Mouse (Mus musculus) forebrain, embryonic 11.5 days (tissue): ENCODE data around the gene Ric8b. TPM values are rescaled to one million over a fixed set of nuclear protein-coding genes. Genes with fewer than 3 reads are reported as not detected.

Experiments
- ATAC-seq: fragments of 200-750 bp; cut with Nextera tagmentation; replicated peaks from 2 replicates; pipeline ENCODE4 v1.8.0; 2017; ENCODE audit warnings: moderate TSS enrichment; ENCODE audit not compliant: low FRiP score
- DNase-seq: peaks from one replicate; pipeline ENCODE4 v3.0.0-alpha.2; 2017; ENCODE audit warnings: low spot score
- H3K27ac ChIP-seq: fragments of 300-500 bp; sonication (generic); 2 replicates; pipeline ENCODE4 v1.5.1; 2014; ENCODE audit warnings: low read depth, low read length
- H3K27me3 ChIP-seq: fragments of 300-500 bp; sonication (generic); 2 replicates; pipeline ENCODE4 v1.6.1; 2014; ENCODE audit warnings: mild to moderate bottlenecking, low read length, mixed read lengths; ENCODE audit not compliant: control insufficient read depth, insufficient read depth
- H3K36me3 ChIP-seq: fragments of 300-500 bp; sonication (generic); 2 replicates; pipeline ENCODE4 v1.6.1; 2014; ENCODE audit warnings: mild to moderate bottlenecking, low read length, moderate library complexity, mixed read lengths; ENCODE audit not compliant: control insufficient read depth, insufficient read depth
- H3K4me1 ChIP-seq: fragments of 300-500 bp; sonication (generic); replicated peaks from 2 replicates; pipeline ENCODE4 v1.6.1; 2014; ENCODE audit warnings: low read length, mixed read lengths; ENCODE audit not compliant: control insufficient read depth, insufficient read depth
- H3K4me2 ChIP-seq: fragments of 300-500 bp; sonication (generic); 2 replicates; pipeline ENCODE4 v1.6.1; 2014; ENCODE audit warnings: low read depth, mild to moderate bottlenecking, low read length, moderate library complexity, mixed read lengths; ENCODE audit not compliant: severe bottlenecking
- H3K4me3 ChIP-seq: fragments of 300-500 bp; sonication (generic); 2 replicates; pipeline ENCODE4 v1.5.1; 2014; ENCODE audit warnings: low read depth, low read length
- H3K9ac ChIP-seq: fragments of 300-500 bp; sonication (generic); 2 replicates; pipeline ENCODE4 v1.6.1; 2014; ENCODE audit warnings: low read length
- H3K9me3 ChIP-seq: fragments of 300-500 bp; sonication (generic); 2 replicates; pipeline ENCODE4 v1.6.1; 2016; ENCODE audit warnings: low read length, mixed read lengths; ENCODE audit not compliant: control insufficient read depth
- WGBS: fragments of 180-500 bp; shearing (Covaris S2); extraction: QIAGEN DNeasy Blood & Tissue Kit; methylation state at CpG from one replicate; pipeline ENCODE4 v1.1.7; 2014; 5-methylcytosine and 5-hydroxymethylcytosine counted together
- polyA plus RNA-seq: library from polyadenylated mRNA; unstranded; fragments of >200 nt; fragmentation: Nextera tagmentation; extraction: Ambion mirVana; gene quantifications from 2 replicates; pipeline ENCODE4 v1.2.1, GENCODE M21; 2014

Ric8b gene
- polyA plus RNA-seq, 1 experiment from 2014 or later, result 22.4 TPM

- 8% methylated on average over 1 of the region's 1 CpGs for WGBS
- Histone ChIP-seq H3K27ac (no peak overlapping the region), H3K4me3 (no peak overlapping the region), H3K36me3 (peaks cover 4% of the 10 kb centered on the region; the same call in 1 of the 2 replicates), H3K9me3 (no peaks in the 10 kb centered on the region), H3K9ac (no peak overlapping the region), H3K4me1 (peaks cover 12% of the 10 kb centered on the region; the same call in 1 of the 2 replicates), H3K4me2 (no peak overlapping the region), H3K27me3 (peaks cover 35% of the 10 kb centered on the region)
- ATAC-seq, result peak; percentile 69
- peak; percentile 77 for DNase-seq
These were observed 96.0 kb downstream of the Ric8b start for GRCm38 (mm10) chr10:85013464-85013863.

GRCm38 (mm10) chr10:85013924-85014428 is 96.6 kb downstream of the Ric8b start:
- WGBS, result 19% methylated on average over 8 of the region's 8 CpGs
- Histone ChIP-seq H3K9me3 (no peaks in the 10 kb centered on the region), H3K4me1 (peaks cover 12% of the 10 kb centered on the region; the same call in 1 of the 2 replicates), H3K27ac (peak overlapping the region; percentile 5; the same call in 1 of the 2 replicates), H3K4me3 (no peak overlapping the region), H3K27me3 (peaks cover 35% of the 10 kb centered on the region), H3K36me3 (peaks cover 4% of the 10 kb centered on the region; the same call in 1 of the 2 replicates), H3K4me2 (no peak overlapping the region), H3K9ac (no peak overlapping the region)
- DNase-seq (no peak), ATAC-seq (peak; percentile 72; the same call in 1 of the 2 replicates)

DNA sequence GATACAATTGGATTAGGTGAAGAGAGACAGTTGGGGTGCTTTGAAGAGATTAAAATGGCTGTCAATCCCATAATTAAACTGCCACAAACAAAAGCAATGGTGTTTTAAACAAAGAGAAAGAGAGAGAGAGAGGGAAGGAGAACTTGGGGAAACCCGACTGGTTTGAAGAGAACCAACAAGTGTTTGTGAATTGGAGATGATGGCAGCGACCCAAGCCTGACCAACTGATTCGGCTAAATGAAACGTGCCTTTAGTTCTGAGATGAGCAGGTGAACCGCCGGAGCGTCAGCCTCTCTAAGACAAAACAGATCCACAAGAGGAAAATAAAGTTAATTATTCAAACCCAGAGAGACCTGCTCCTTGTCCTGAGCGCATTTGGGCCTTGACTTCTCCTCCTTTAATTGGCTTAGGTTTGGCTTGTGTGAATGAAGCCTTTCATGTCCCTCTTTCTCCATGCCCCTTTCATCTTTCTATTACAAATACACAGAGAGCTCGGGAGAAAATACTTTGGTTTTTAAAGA is 97.1 kb downstream of the Ric8b start:
- peaks cover 33% of the 10 kb centered on the region for H3K27me3 ChIP-seq
- ATAC-seq (0 out of 2 replicates have a peak, but pooled peaks have one; percentile 31), DNase-seq (no peak)
- H3K4me3 ChIP-seq, result no peak overlapping the region
- 13% methylated on average over 9 of the region's 9 CpGs for WGBS
- no peak overlapping the region for H3K27ac ChIP-seq
- H3K4me2 ChIP-seq, result no peak overlapping the region
- H3K9me3 ChIP-seq, result no peaks in the 10 kb centered on the region
- peaks cover 4% of the 10 kb centered on the region; the same call in 1 of the 2 replicates for H3K36me3 ChIP-seq
- H3K9ac ChIP-seq, result no peak overlapping the region
- H3K4me1 ChIP-seq, result peaks cover 12% of the 10 kb centered on the region; the same call in 1 of the 2 replicates

DNA sequence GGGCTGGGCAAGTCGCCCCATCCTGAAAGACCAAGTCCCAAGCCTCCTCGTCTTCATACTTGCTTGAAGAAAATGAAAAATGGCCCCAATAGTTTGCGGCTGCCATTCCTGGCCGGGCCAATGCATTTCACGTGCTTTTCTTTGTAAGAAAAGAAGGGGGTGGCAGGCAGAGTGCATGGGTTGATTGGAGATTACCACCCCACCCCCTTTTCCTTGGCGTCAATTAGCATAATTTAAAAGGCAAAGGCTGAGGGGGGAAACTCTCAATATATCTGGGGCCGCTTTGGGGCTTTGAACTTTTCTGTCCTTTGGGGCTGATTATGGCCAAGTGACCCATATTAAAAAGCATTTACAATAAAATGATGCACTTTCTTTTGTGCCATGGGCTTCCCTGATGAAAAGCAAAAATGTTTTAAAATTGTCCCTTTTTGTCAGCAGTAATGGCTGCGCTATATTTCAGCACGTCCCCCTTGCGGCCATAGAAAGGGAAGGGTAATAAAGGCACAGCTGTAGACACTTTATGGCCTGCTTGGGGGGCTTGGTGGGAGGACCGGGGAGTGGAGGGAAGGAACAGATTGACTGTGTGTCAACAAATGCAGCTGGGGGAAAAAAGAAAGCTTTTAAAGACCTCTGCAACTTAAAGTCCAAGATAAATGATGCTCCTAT is 105.4 kb downstream of the Ric8b start:
- no peak for DNase-seq
- H3K36me3 ChIP-seq, result no peaks in the 10 kb centered on the region; the same call in 1 of the 2 replicates
- H3K4me1 ChIP-seq, result peaks cover 6% of the 10 kb centered on the region; the same call in 1 of the 2 replicates
- H3K27me3 ChIP-seq, result peaks cover 3% of the 10 kb centered on the region; the same call in 1 of the 2 replicates
- H3K4me2 ChIP-seq, result no peak overlapping the region
- ATAC-seq, result peak; percentile 74
- peak overlapping the region; percentile 8; the same call in 1 of the 2 replicates for H3K27ac ChIP-seq
- no peak overlapping the region for H3K4me3 ChIP-seq
- H3K9ac ChIP-seq, result no peak overlapping the region
- H3K9me3 ChIP-seq, result no peaks in the 10 kb centered on the region
- WGBS, result 24% methylated on average over 11 of the region's 11 CpGs

GRCm38 (mm10) chr10:85023313-85023666 is 105.9 kb downstream of the Ric8b start:
- Histone ChIP-seq H3K27ac (peak overlapping the region; percentile 8; the same call in 1 of the 2 replicates), H3K9me3 (no peaks in the 10 kb centered on the region), H3K9ac (0 out of 2 replicates have a peak overlapping the region, but pooled peaks have one; percentile 4), H3K4me3 (no peak overlapping the region), H3K27me3 (peaks cover 3% of the 10 kb centered on the region; the same call in 1 of the 2 replicates), H3K4me2 (no peak overlapping the region), H3K36me3 (no peaks in the 10 kb centered on the region; the same call in 1 of the 2 replicates), H3K4me1 (peaks cover 6% of the 10 kb centered on the region; the same call in 1 of the 2 replicates)
- 34% methylated on average over 6 of the region's 6 CpGs for WGBS
- DNase-seq, result peak; percentile 61
- peak; percentile 71 for ATAC-seq

- Histone ChIP-seq H3K27ac (no peak overlapping the region), H3K4me1 (peaks cover 6% of the 10 kb centered on the region; the same call in 1 of the 2 replicates), H3K4me2 (no peak overlapping the region), H3K9me3 (no peaks in the 10 kb centered on the region), H3K4me3 (no peak overlapping the region), H3K36me3 (no peaks in the 10 kb centered on the region), H3K9ac (no peak overlapping the region), H3K27me3 (no peaks in the 10 kb centered on the region)
- DNase-seq (no peak), ATAC-seq (peak; percentile 87)
- WGBS, result 89% methylated on average over 11 of the region's 11 CpGs
These were observed 108.5 kb downstream of the Ric8b start for GRCm38 (mm10) chr10:85025799-85026424.

DNA sequence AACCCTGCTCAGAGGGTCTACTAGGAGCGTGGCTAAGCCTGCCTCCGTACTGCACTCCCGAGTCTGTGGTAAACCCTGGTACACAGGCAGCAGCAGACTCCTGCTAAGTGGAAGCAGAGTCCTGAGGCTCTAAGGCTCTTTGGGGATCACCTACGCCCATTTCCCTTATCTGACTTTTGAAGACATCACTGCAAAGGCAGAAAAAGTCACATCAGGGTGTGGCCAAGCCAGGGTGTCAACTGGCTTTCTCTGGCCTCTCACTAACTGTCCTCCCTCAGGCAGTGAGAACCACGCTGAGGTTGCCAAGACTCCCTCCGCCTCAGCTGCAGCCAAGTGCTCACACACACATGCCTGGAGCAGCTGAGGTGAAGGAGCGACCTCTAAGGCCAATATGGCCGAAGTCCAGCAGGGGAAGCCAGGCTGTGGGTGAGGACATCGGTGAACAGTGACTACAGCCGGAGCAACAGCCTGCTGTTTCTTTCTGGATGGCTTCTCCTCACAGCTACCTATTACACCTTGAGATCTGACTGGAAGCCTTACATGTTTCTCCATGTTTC is 110.3 kb downstream of the Ric8b start:
- 84% methylated on average over 10 of the region's 10 CpGs for WGBS
- H3K27me3 ChIP-seq, result no peaks in the 10 kb centered on the region
- H3K36me3 ChIP-seq, result no peaks in the 10 kb centered on the region
- H3K4me3 ChIP-seq, result no peak overlapping the region
- no peak for DNase-seq
- no peaks in the 10 kb centered on the region for H3K9me3 ChIP-seq
- no peak overlapping the region for H3K4me2 ChIP-seq
- no peak overlapping the region for H3K27ac ChIP-seq
- peaks cover 6% of the 10 kb centered on the region; the same call in 1 of the 2 replicates for H3K4me1 ChIP-seq
- no peak for ATAC-seq
- no peak overlapping the region for H3K9ac ChIP-seq

GRCm38 (mm10) chr10:85035131-85035725 is 117.8 kb downstream of the Ric8b start:
- H3K27ac ChIP-seq, result no peak overlapping the region
- H3K4me2 ChIP-seq, result no peak overlapping the region
- no peak for DNase-seq
- no peak overlapping the region for H3K4me3 ChIP-seq
- H3K9ac ChIP-seq, result no peak overlapping the region
- H3K36me3 ChIP-seq, result no peaks in the 10 kb centered on the region
- no peaks in the 10 kb centered on the region for H3K27me3 ChIP-seq
- H3K9me3 ChIP-seq, result no peaks in the 10 kb centered on the region
- WGBS, result 25% methylated on average over 8 of the region's 8 CpGs
- no peaks in the 10 kb centered on the region; the same call in 1 of the 2 replicates for H3K4me1 ChIP-seq
- no peak for ATAC-seq
